Mouse (Mus musculus) layer of hippocampus, postnatal 10 days (tissue): Measurements from ENCODE around the gene Sorcs1. TPM values are rescaled to one million over a fixed set of nuclear protein-coding genes. Genes with fewer than 3 reads are reported as not detected.

ENCODE experiments used
- DNase-seq, 2 experiments: peaks; one replicate each; pipeline ENCODE4 v3.0.0; 2021; ENCODE audit warnings: low spot score in 2 of 2
- long read RNA-seq: library from polyadenylated mRNA; stranded (forward); transcript quantifications from one replicate; pipeline ENCODE4 v2.0.0, GENCODE M21; 2023
- total RNA-seq, 2 experiments: library from RNA; stranded (reverse); gene quantifications; 2 replicates each; pipeline ENCODE4 v1.2.3; 2021

Sorcs1 gene
- 1 to 10 TPM; 6.3 to 7.2 TPM for total RNA-seq
- long read RNA-seq, partial matches to known transcripts, result 0 of 1 reads
- long read RNA-seq, other reads (novel, unspliced or antisense), result 1 of 1 reads

GRCm38 (mm10) chr19:50677903-50678896, at the start of gene Sorcs1:
Sorcs1 (minus strand) TSS chr19:50678646.
- peak; percentile 49 to 63 for DNase-seq

GRCm38 (mm10) chr19:50683277-50683676, 4.8 kb upstream of the Sorcs1 start:
- DNase-seq, result no peak

GRCm38 (mm10) chr19:50678946-50679345, 500 bp upstream of the Sorcs1 start:
- DNase-seq, result no peak

- DNase-seq, result peak in 1 of 2 experiments; percentile 14
These were observed 1.6 kb downstream of the Sorcs1 start for GRCm38 (mm10) chr19:50676578-50677524.

GRCm38 (mm10) chr19:50674921-50675320, 3.5 kb downstream of the Sorcs1 start:
- DNase-seq, result no peak

- DNase-seq, result no peak
These were observed 10.9 kb downstream of the Sorcs1 start for GRCm38 (mm10) chr19:50667516-50667915.

GRCm38 (mm10) chr19:50664311-50664710, 14.1 kb downstream of the Sorcs1 start:
- DNase-seq, result no peak

- no peak for DNase-seq
These were observed 19.3 kb downstream of the Sorcs1 start for GRCm38 (mm10) chr19:50659144-50659543.

- no peak for DNase-seq
These were observed 25.7 kb downstream of the Sorcs1 start for GRCm38 (mm10) chr19:50652750-50653149.

- no peak for DNase-seq
These were observed 34.6 kb downstream of the Sorcs1 start for GRCm38 (mm10) chr19:50643836-50644235.

- DNase-seq, result no peak
These were observed 36.3 kb downstream of the Sorcs1 start for GRCm38 (mm10) chr19:50642121-50642520.

GRCm38 (mm10) chr19:50640251-50641032, 38.0 kb downstream of the Sorcs1 start:
- DNase-seq, result no peak

- no peak for DNase-seq
These were observed 40.3 kb downstream of the Sorcs1 start for GRCm38 (mm10) chr19:50638176-50638575.

- DNase-seq, result no peak
These were observed 64.4 kb downstream of the Sorcs1 start for GRCm38 (mm10) chr19:50614013-50614412.

- no peak for DNase-seq
These were observed 66.8 kb downstream of the Sorcs1 start for GRCm38 (mm10) chr19:50611619-50612018.

- no peak for DNase-seq
These were observed 74.6 kb downstream of the Sorcs1 start for GRCm38 (mm10) chr19:50603882-50604281.

GRCm38 (mm10) chr19:50603380-50603779, 75.1 kb downstream of the Sorcs1 start:
- DNase-seq, result no peak

- DNase-seq, result no peak
These were observed 81.1 kb downstream of the Sorcs1 start for GRCm38 (mm10) chr19:50597300-50597699.

GRCm38 (mm10) chr19:50586182-50586581, 92.3 kb downstream of the Sorcs1 start:
- no peak for DNase-seq

GRCm38 (mm10) chr19:50582952-50583351, 95.5 kb downstream of the Sorcs1 start:
- DNase-seq, result no peak
